Mouse (Mus musculus) stomach, postnatal 0 days (tissue): ENCODE measurements around the gene Dedd2. TPM values are rescaled to one million over a fixed set of nuclear protein-coding genes. Genes with fewer than 3 reads are reported as not detected.

ENCODE experiments used
- ATAC-seq: fragments of 200-750 bp; cut with Nextera tagmentation; 2 replicates; pipeline ENCODE4 v1.8.0; 2017; ENCODE audit not compliant: low FRiP score, low TSS enrichment
- DNase-seq: peaks from one replicate; pipeline ENCODE4 v3.0.0-alpha.2; 2016; ENCODE audit warnings: low spot score
- H3K27ac ChIP-seq: fragments of 300-500 bp; sonication (generic); replicated peaks from 2 replicates; pipeline ENCODE4 v1.5.1; 2014; ENCODE audit warnings: mild to moderate bottlenecking, control low read depth
- H3K27me3 ChIP-seq: fragments of 300-500 bp; sonication (generic); 2 replicates; pipeline ENCODE4 v1.6.1; 2014; ENCODE audit warnings: low read length; ENCODE audit not compliant: control insufficient read depth, insufficient read depth
- H3K36me3 ChIP-seq: fragments of 300-500 bp; sonication (generic); 2 replicates; pipeline ENCODE4 v1.6.1; 2014; ENCODE audit warnings: low read length, mixed read lengths; ENCODE audit not compliant: control insufficient read depth, insufficient read depth
- H3K4me1 ChIP-seq: fragments of 300-500 bp; sonication (generic); replicated peaks from 2 replicates; pipeline ENCODE4 v1.6.1; 2014; ENCODE audit warnings: antibody characterized with exemption; ENCODE audit not compliant: control insufficient read depth, insufficient read depth
- H3K4me2 ChIP-seq: fragments of 300-500 bp; sonication (generic); replicated peaks from 2 replicates; pipeline ENCODE4 v1.6.1; 2014; ENCODE audit warnings: low read depth, mild to moderate bottlenecking, control low read depth, moderate library complexity
- H3K4me3 ChIP-seq: fragments of 300-500 bp; sonication (generic); 2 replicates; pipeline ENCODE4 v1.5.1; 2014; ENCODE audit warnings: low read depth, low read length, control low read depth
- H3K9ac ChIP-seq: fragments of 300-500 bp; sonication (generic); 2 replicates; pipeline ENCODE4 v1.6.1; 2014; ENCODE audit warnings: mild to moderate bottlenecking, low read length, control low read depth, mixed read lengths
- H3K9me3 ChIP-seq: fragments of 300-500 bp; sonication (generic); 2 replicates; pipeline ENCODE4 v1.6.1; 2016; ENCODE audit warnings: low read length; ENCODE audit not compliant: control insufficient read depth
- CTCF ChIP-seq: IDR thresholded peaks from 2 replicates; pipeline ENCODE4 v1.5.1; 2016; ENCODE audit warnings: antibody characterized with exemption, low read depth, mild to moderate bottlenecking, moderate library complexity
- EP300 ChIP-seq: optimal IDR thresholded peaks from 2 replicates; pipeline ENCODE3; 2016; ENCODE audit warnings: antibody characterized with exemption
- WGBS: fragments of 180-500 bp; shearing (Covaris S2); extraction: QIAGEN DNeasy Blood & Tissue Kit; methylation state at CpG from one replicate; pipeline ENCODE4 v1.1.7; 2014; 5-methylcytosine and 5-hydroxymethylcytosine counted together
- polyA plus RNA-seq: library from polyadenylated mRNA; unstranded; fragments of >200 nt; fragmentation: Nextera tagmentation; extraction: Ambion mirVana; gene quantifications from 2 replicates; pipeline ENCODE4 v1.2.1, GENCODE M21; 2015

Gene Dedd2
- polyA plus RNA-seq, 1 experiment from 2014 or later = 20.0 TPM

- no peak overlapping the region for H3K4me2 ChIP-seq
- WGBS = 9% methylated on average over 21 of the region's 21 CpGs
- H3K4me3 ChIP-seq = no peak overlapping the region
Measured at GRCm38 (mm10) chr7:25181814-25182213, 38.6 kb downstream of the Dedd2 start.

GRCm38 (mm10) chr7:25181331-25181790 is 39.1 kb downstream of the Dedd2 start:
- Histone ChIP-seq H3K9ac (no peak overlapping the region), H3K4me2 (no peak overlapping the region), H3K36me3 (no peaks in the 10 kb centered on the region), H3K4me3 (no peak overlapping the region), H3K27me3 (peaks cover 26% of the 10 kb centered on the region; the same call in 1 of the 2 replicates), H3K9me3 (no peaks in the 10 kb centered on the region), H3K4me1 (no peaks in the 10 kb centered on the region; the same call in 1 of the 2 replicates), H3K27ac (no peak overlapping the region)
- ATAC-seq (no peak), DNase-seq (no peak)
- 1% methylated on average over 15 of the region's 15 CpGs for WGBS
- TF ChIP-seq CTCF (peak; percentile 70), EP300 (no peak)

More at GRCm38 (mm10) chr7:25181814-25182213, 38.6 kb downstream of the Dedd2 start:
- TF ChIP-seq EP300 (no peak), CTCF (no peak)
- Histone ChIP-seq H3K9ac (no peak overlapping the region), H3K27me3 (peaks cover 22% of the 10 kb centered on the region; the same call in 1 of the 2 replicates), H3K9me3 (no peaks in the 10 kb centered on the region), H3K27ac (no peak overlapping the region), H3K4me1 (no peaks in the 10 kb centered on the region; the same call in 1 of the 2 replicates), H3K36me3 (no peaks in the 10 kb centered on the region)
- ATAC-seq = no peak
- no peak for DNase-seq

- no peak overlapping the region for H3K27ac ChIP-seq
- H3K27me3 ChIP-seq = peaks cover 26% of the 10 kb centered on the region; the same call in 1 of the 2 replicates
- H3K4me1 ChIP-seq = no peaks in the 10 kb centered on the region; the same call in 1 of the 2 replicates
- H3K4me3 ChIP-seq = no peak overlapping the region
- H3K9ac ChIP-seq = no peak overlapping the region
- DNase-seq (no peak), ATAC-seq (no peak)
- no peaks in the 10 kb centered on the region for H3K9me3 ChIP-seq
- no peak for TF ChIP-seq CTCF
- TF ChIP-seq EP300 = no peak
- 6% methylated on average over 6 of the region's 6 CpGs for WGBS
- H3K4me2 ChIP-seq = no peak overlapping the region
- no peaks in the 10 kb centered on the region for H3K36me3 ChIP-seq
Measured at GRCm38 (mm10) chr7:25180512-25180911, 39.9 kb downstream of the Dedd2 start.

GRCm38 (mm10) chr7:25179606-25180161 is 40.7 kb downstream of the Dedd2 start, which contains the start of gene Pou2f2:
Pou2f2 (minus strand) TSS chr7:25179726.
- H3K36me3 ChIP-seq = no peaks in the 10 kb centered on the region
- ATAC-seq (peak; percentile 79), DNase-seq (peak; percentile 73)
- peak within 1 kb of the TSS; percentile 78 for H3K4me2 ChIP-seq
- H3K27me3 ChIP-seq = peaks cover 26% of the 10 kb centered on the region; the same call in 1 of the 2 replicates
- under 1% methylated on average over 27 of the region's 56 CpGs for WGBS
- H3K4me3 ChIP-seq = peak within 1 kb of the TSS; percentile 43
- H3K9me3 ChIP-seq = no peaks in the 10 kb centered on the region
- peak within 1 kb of the TSS; percentile 8; the same call in 1 of the 2 replicates for H3K9ac ChIP-seq
- H3K27ac ChIP-seq = no peak within 1 kb of the TSS
- TF ChIP-seq EP300 (no peak), CTCF (peak; percentile 63)
- no peaks in the 10 kb centered on the region; the same call in 1 of the 2 replicates for H3K4me1 ChIP-seq

GRCm38 (mm10) chr7:25178787-25179605 is 41.4 kb downstream of the Dedd2 start:
- no peak for DNase-seq
- 1% methylated on average over 55 of the region's 56 CpGs for WGBS
- H3K27ac ChIP-seq = no peak overlapping the region
- no peaks in the 10 kb centered on the region; the same call in 1 of the 2 replicates for H3K4me1 ChIP-seq
- H3K27me3 ChIP-seq = peaks cover 26% of the 10 kb centered on the region; the same call in 1 of the 2 replicates
- peak overlapping the region; percentile 8; the same call in 1 of the 2 replicates for H3K9ac ChIP-seq
- peak overlapping the region; percentile 43 for H3K4me3 ChIP-seq
- H3K36me3 ChIP-seq = no peaks in the 10 kb centered on the region
- H3K9me3 ChIP-seq = no peaks in the 10 kb centered on the region
- H3K4me2 ChIP-seq = peak overlapping the region; percentile 78
- TF ChIP-seq EP300 (no peak), CTCF (no peak)
- no peak; the same call in 1 of the 2 replicates for ATAC-seq
